Mouse (Mus musculus): ENCODE results near the gene Tcp10b. TPM values are rescaled to one million over a fixed set of nuclear protein-coding genes. Genes with fewer than 3 reads are reported as not detected.
"Not testable (repeated sequence)": the region's sequence is repeated elsewhere in the genome, so short reads cannot be mapped to it uniquely, and the experiment has no call there.

Tcp10b gene
- polyA plus RNA-seq (2014; fragmentation: Nextera tagmentation; extraction: Ambion mirVana) = not detected in 2 replicates

DNA sequence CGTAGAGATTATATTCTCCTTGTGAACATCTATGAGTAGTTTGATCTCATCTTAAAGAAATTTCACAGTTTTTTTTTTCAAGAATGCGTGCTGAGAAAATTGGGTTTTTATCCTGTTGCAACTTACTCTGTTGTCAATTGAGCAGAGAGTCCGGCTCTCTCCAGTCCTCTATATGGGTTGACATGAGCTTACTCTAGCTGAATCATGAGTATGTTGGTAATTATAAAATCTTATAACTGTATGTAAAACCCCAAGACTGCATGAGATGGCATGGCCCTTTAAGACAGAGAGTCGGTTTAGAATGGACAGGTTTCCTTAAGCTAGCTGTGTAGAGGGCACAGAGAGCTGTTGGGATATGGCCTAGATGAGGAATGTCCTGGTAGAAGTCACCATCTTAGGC is at the start of gene Tcp10b:
Gene Tcp10b (plus strand): TSS at position 301 of the 400 bp plus-strand sequence.
- H3K9ac ChIP-seq (ENCODE audit: low read length); H3K4me3 ChIP-seq (ENCODE audit: low read depth, low read length); H3K27ac ChIP-seq (replicated peaks; ENCODE audit: low read depth, low read length); DNase-seq (ENCODE audit: low spot score); H3K4me1 ChIP-seq (ENCODE audit: control insufficient read depth, insufficient read depth, low read length); H3K4me2 ChIP-seq (ENCODE audit: low read depth, severe bottlenecking); H3K36me3 ChIP-seq (ENCODE audit: control insufficient read depth, insufficient read depth, low read length); H3K9me3 ChIP-seq (ENCODE audit: control insufficient read depth, low read length); H3K27me3 ChIP-seq (ENCODE audit: control insufficient read depth, insufficient read depth, low read length); ATAC-seq (ENCODE audit: insufficient number of reproducible peaks, low FRiP score, low TSS enrichment, low read depth): not testable (repeated sequence)
- 90% methylated on average over 4 of the region's 4 CpGs for WGBS

DNA sequence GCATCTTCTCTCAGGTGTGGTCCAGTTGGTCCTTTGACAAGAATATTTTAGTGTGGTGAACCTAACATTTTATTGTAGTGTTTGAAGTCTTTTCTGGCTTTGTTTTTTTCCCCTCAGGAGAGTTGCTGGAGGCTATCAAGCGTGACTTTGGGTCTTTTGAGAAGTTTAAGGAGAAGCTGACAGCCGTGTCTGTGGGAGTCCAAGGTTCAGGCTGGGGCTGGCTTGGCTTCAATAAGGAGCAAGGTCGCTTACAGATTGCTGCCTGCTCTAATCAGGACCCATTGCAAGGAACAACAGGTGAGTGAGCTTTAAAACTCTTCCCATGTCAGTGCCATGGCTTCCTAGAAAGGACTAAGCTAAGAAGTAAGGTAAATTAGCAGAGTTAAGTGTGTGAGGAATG is 47.6 kb upstream of the Tcp10b start:
- Histone ChIP-seq H3K27ac (replicated peaks; ENCODE audit: low read depth, low read length) (no peak overlapping the region), H3K4me2 (ENCODE audit: low read depth, severe bottlenecking) (no peak overlapping the region), H3K27me3 (ENCODE audit: control insufficient read depth, insufficient read depth, low read length) (no peaks in the 10 kb centered on the region), H3K4me1 (ENCODE audit: control insufficient read depth, insufficient read depth, low read length) (peaks cover 6% of the 10 kb centered on the region), H3K36me3 (ENCODE audit: control insufficient read depth, insufficient read depth, low read length) (peaks cover 4% of the 10 kb centered on the region; the same call in 1 of the 2 replicates), H3K4me3 (ENCODE audit: low read depth, low read length) (no peak overlapping the region), H3K9ac (ENCODE audit: low read length) (no peak overlapping the region), H3K9me3 (ENCODE audit: control insufficient read depth, low read length) (no peaks in the 10 kb centered on the region)
- ATAC-seq (ENCODE audit: insufficient number of reproducible peaks, low FRiP score, low TSS enrichment, low read depth) (no peak), DNase-seq (ENCODE audit: low spot score) (no peak)
- 82% methylated on average over 3 of the region's 3 CpGs for WGBS

- H3K27me3 ChIP-seq (ENCODE audit: control insufficient read depth, insufficient read depth, low read length) = not testable (repeated sequence)
Measured at GRCm38 (mm10) chr17:13036627-13037192, 24.2 kb upstream of the Tcp10b start.

DNA sequence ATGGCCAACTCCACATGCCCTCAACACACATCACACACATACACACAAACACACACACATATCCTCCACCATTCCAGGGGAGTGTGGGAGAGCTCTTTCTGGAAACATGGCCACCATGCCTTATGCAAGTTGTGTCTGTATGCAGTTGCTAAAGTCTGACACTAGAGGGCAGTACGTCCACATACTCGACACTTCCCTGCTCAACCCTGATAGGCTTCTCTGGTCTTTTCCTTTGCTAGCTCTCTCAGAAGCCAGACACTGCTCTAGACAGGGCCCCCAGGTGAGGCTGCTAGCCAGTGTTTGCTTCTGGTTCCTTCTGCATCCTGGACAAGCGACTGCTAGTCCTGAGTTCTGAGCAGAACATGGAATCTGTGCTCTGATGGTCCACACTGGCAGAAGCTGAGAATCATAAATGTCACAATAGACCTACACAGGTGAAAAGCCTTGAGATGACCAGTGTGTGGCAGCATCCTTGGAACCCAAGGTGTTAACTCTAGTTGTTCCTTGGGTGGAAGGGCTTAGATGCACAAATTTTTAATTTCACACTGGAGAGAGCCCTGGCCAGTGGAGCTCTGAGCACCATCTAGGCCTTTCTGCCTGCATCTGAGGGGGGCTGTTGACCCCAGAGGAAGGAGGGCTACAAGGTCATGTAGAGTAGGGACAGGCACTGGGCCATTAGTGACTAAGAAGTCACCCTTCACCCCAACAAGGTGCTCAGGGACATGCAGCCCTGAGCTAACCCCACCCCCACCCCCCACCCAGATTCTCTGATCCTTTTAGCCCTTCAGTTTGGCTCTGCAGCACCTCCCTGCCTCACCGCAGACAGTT is 16.8 kb upstream of the Tcp10b start:
- ATAC-seq (ENCODE audit: insufficient number of reproducible peaks, low FRiP score, low TSS enrichment, low read depth) (peak; percentile 84), DNase-seq (ENCODE audit: low spot score) (peak; percentile 52)
- H3K4me1 ChIP-seq (ENCODE audit: control insufficient read depth, insufficient read depth, low read length); H3K27ac ChIP-seq (replicated peaks; ENCODE audit: low read depth, low read length); H3K9ac ChIP-seq (ENCODE audit: low read length); H3K36me3 ChIP-seq (ENCODE audit: control insufficient read depth, insufficient read depth, low read length); H3K9me3 ChIP-seq (ENCODE audit: control insufficient read depth, low read length); H3K27me3 ChIP-seq (ENCODE audit: control insufficient read depth, insufficient read depth, low read length); H3K4me2 ChIP-seq (ENCODE audit: low read depth, severe bottlenecking); H3K4me3 ChIP-seq (ENCODE audit: low read depth, low read length): not testable (repeated sequence)
- WGBS = 4% methylated on average over 3 of the region's 4 CpGs

More at GRCm38 (mm10) chr17:13036627-13037192, 24.2 kb upstream of the Tcp10b start:
- WGBS = 93% methylated on average over 3 of the region's 12 CpGs
- H3K4me3 ChIP-seq (ENCODE audit: low read depth, low read length); H3K9ac ChIP-seq (ENCODE audit: low read length); DNase-seq (ENCODE audit: low spot score); ATAC-seq (ENCODE audit: insufficient number of reproducible peaks, low FRiP score, low TSS enrichment, low read depth); H3K27ac ChIP-seq (replicated peaks; ENCODE audit: low read depth, low read length); H3K9me3 ChIP-seq (ENCODE audit: control insufficient read depth, low read length); H3K4me1 ChIP-seq (ENCODE audit: control insufficient read depth, insufficient read depth, low read length); H3K36me3 ChIP-seq (ENCODE audit: control insufficient read depth, insufficient read depth, low read length); H3K4me2 ChIP-seq (ENCODE audit: low read depth, severe bottlenecking): not testable (repeated sequence)

DNA sequence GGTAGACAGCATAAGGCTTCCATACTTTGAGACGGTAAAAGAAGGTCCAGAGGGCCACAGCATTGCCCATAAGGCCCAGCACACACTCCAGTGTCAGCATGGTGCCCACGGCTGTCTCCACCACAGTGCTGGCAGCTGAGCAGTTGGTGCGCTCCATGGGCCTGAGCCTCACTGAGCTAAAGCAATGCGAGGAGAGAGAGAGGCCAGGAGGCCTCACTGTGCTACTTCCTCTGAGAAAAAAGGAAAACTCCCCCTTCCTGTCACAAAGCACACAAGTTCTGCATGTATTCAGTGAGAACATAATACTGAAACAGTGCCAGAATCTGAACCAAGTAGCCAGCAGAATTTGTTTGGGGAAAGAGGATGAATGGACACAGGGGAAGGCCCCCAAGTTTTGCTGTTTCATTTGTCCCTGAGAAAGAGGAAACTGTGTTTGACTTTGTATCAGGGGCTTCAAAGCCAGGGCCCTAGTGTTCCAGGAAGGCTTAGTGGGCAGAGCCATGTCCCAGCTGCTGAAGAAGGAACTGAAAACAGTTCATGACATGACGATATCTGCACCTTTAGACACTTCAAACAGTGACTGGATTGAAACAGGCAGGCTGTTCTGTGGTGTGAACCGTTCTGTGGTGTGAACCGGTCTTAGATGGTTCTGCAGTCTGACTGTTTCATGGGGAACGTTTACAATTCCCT is 8.6 kb upstream of the Tcp10b start, which contains the start of gene Gpr31b:
Gene Gpr31b (minus strand): TSS at position 173 of the 690 bp plus-strand sequence.
- not testable (repeated sequence) for DNase-seq (ENCODE audit: low spot score); H3K9ac ChIP-seq (ENCODE audit: low read length); H3K9me3 ChIP-seq (ENCODE audit: control insufficient read depth, low read length); H3K27me3 ChIP-seq (ENCODE audit: control insufficient read depth, insufficient read depth, low read length); H3K4me1 ChIP-seq (ENCODE audit: control insufficient read depth, insufficient read depth, low read length); H3K27ac ChIP-seq (replicated peaks; ENCODE audit: low read depth, low read length); H3K36me3 ChIP-seq (ENCODE audit: control insufficient read depth, insufficient read depth, low read length); H3K4me3 ChIP-seq (ENCODE audit: low read depth, low read length); ATAC-seq (ENCODE audit: insufficient number of reproducible peaks, low FRiP score, low TSS enrichment, low read depth); H3K4me2 ChIP-seq (ENCODE audit: low read depth, severe bottlenecking)
- WGBS = 60% methylated on average over 1 of the region's 8 CpGs

DNA sequence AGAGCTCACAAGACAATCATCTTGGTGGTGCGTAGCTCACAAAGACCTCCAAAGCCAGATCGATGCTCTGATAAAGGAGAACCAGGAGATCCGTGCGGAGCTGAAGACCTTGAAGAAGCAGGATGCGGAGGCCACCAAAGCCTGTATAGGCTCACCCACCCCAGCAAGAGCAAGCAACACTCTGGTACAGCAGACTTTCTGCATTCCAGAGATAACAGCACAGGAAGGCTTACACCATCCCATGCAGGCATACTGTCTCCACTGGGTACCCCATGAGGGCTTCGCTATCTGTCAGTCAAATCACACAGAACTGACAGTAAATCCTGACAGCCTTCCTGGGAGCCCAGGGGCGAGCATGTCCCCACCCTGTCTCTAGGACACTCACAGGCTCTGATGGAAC is 2.0 kb downstream of the Tcp10b start:
- H3K36me3 ChIP-seq (ENCODE audit: control insufficient read depth, insufficient read depth, low read length); DNase-seq (ENCODE audit: low spot score); H3K4me1 ChIP-seq (ENCODE audit: control insufficient read depth, insufficient read depth, low read length); H3K27me3 ChIP-seq (ENCODE audit: control insufficient read depth, insufficient read depth, low read length); H3K4me3 ChIP-seq (ENCODE audit: low read depth, low read length); H3K4me2 ChIP-seq (ENCODE audit: low read depth, severe bottlenecking); H3K27ac ChIP-seq (replicated peaks; ENCODE audit: low read depth, low read length); ATAC-seq (ENCODE audit: insufficient number of reproducible peaks, low FRiP score, low TSS enrichment, low read depth); H3K9ac ChIP-seq (ENCODE audit: low read length); H3K9me3 ChIP-seq (ENCODE audit: control insufficient read depth, low read length): not testable (repeated sequence)
- WGBS = 95% methylated on average over 2 of the region's 7 CpGs

DNA sequence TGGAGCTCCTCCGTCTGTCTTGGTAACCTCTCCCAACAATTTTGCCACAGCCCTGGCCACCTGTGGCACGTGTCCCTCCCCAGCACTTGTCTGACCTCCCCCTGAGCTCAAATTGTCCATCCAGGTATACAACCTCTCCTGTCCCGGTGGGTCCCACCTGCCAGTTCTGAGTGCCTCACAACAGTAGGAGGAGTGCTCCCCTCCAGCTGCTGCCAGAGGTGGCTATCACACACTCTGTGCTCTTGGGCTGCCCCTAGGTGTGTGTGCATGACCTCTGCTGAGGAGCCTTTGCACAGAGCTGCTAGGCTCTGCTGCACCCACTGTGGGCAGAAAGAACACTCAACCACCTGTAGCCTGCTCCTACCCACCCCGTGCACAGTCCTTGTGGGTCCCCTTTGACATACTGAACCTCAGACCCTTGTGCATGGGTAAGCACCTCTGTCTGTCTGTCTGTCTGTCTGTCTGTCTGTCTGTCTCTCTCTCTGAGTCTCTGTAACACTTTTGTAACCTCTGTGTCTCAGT is 7.0 kb downstream of the Tcp10b start:
- H3K4me1 ChIP-seq (ENCODE audit: control insufficient read depth, insufficient read depth, low read length); H3K27ac ChIP-seq (replicated peaks; ENCODE audit: low read depth, low read length); H3K27me3 ChIP-seq (ENCODE audit: control insufficient read depth, insufficient read depth, low read length); H3K4me3 ChIP-seq (ENCODE audit: low read depth, low read length); H3K36me3 ChIP-seq (ENCODE audit: control insufficient read depth, insufficient read depth, low read length); H3K9ac ChIP-seq (ENCODE audit: low read length); H3K4me2 ChIP-seq (ENCODE audit: low read depth, severe bottlenecking); DNase-seq (ENCODE audit: low spot score); H3K9me3 ChIP-seq (ENCODE audit: control insufficient read depth, low read length); ATAC-seq (ENCODE audit: insufficient number of reproducible peaks, low FRiP score, low TSS enrichment, low read depth): not testable (repeated sequence)
- WGBS = 80% methylated on average over 1 of the region's 4 CpGs

DNA sequence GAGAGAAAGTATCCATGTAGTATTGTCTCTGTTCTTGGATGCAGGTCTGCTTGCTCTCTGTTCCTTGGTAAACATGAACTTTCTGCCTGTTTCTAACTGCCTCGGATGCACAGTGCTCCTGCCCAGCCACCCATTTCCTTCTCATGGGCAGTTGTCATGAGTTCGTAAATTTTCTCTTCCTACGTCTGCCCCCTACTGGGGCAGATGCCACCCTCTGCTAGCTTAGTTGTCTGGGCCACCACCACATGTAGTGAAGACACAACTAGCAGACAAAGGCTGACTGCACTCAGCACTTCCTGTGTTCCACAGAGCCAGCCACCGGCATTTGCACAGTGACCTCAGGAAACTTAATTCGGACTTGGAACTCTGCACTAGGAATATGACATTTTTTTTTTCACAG is 8.3 kb downstream of the Tcp10b start:
- not testable (repeated sequence) for H3K4me3 ChIP-seq (ENCODE audit: low read depth, low read length); H3K9ac ChIP-seq (ENCODE audit: low read length); ATAC-seq (ENCODE audit: insufficient number of reproducible peaks, low FRiP score, low TSS enrichment, low read depth); H3K9me3 ChIP-seq (ENCODE audit: control insufficient read depth, low read length); H3K4me2 ChIP-seq (ENCODE audit: low read depth, severe bottlenecking); H3K27me3 ChIP-seq (ENCODE audit: control insufficient read depth, insufficient read depth, low read length); H3K27ac ChIP-seq (replicated peaks; ENCODE audit: low read depth, low read length); DNase-seq (ENCODE audit: low spot score); H3K36me3 ChIP-seq (ENCODE audit: control insufficient read depth, insufficient read depth, low read length); H3K4me1 ChIP-seq (ENCODE audit: control insufficient read depth, insufficient read depth, low read length)
- WGBS = 64% methylated on average over 3 of the region's 5 CpGs
